In the genomic region with DNA sequence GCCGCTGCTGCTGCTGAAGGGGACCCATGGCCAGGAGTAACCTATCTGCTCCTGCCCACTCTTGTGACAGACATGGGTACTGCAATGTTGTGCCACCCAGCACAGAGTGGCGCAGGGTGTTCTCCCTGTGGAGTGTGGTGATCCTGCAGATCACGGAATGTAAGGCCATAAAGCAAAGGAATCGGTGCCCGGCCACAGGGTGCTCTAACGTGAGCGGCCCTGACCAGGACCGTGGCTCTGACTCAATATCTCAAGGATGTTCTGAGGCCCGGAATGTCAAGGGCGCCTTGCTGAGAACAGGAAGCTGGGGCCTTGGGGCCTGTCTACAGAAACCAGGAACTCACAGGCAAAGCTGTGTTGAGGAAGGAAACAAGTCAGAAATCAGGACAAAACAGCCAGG, we compare ENCODE assay signal across 8 mouse cellular contexts. TPM values are rescaled to one million over a fixed set of nuclear protein-coding genes. Genes with fewer than 3 reads are reported as not detected.
A peak's percentile ranks its signal among the peaks of the same experiment; 100 is the strongest.
DNase-seq lines count a peak whose midpoint lies in the region; ATAC-seq lines count a peak whose summit lies in the region.

No protein-coding gene starts in this region.

- 90% methylated on average over 10 of the region's 10 CpGs for WGBS in hindbrain, embryonic 10.5 days
- WGBS in hindbrain, embryonic 14.5 days = 83% methylated on average over 10 of the region's 10 CpGs
- WGBS in macrophage (ENCODE audit: missing documents) = 3% methylated on average over 10 of the region's 10 CpGs

- H3K9ac ChIP-seq in hindbrain, embryonic 14.5 days = no peak overlapping the region

- H3K4me3 ChIP-seq in hindbrain, embryonic 10.5 days = no peak overlapping the region
- H3K4me3 ChIP-seq in hindbrain, embryonic 14.5 days (replicated peaks; ENCODE audit: low read length) = no peak overlapping the region
- peak overlapping the region; percentile 54 for H3K4me3 ChIP-seq in macrophage (ENCODE audit: inconsistent target)

- no peaks in the 10 kb centered on the region for H3K9me3 ChIP-seq in hindbrain, embryonic 10.5 days
- no peaks in the 10 kb centered on the region for H3K9me3 ChIP-seq in hindbrain, embryonic 14.5 days (ENCODE audit: control insufficient read depth, low read length)

- H3K36me3 ChIP-seq in hindbrain, embryonic 10.5 days = no peaks in the 10 kb centered on the region
- no peaks in the 10 kb centered on the region for H3K36me3 ChIP-seq in hindbrain, embryonic 14.5 days (replicated peaks; ENCODE audit: control insufficient read depth, insufficient read depth)
- no peaks in the 10 kb centered on the region for H3K36me3 ChIP-seq in macrophage (ENCODE audit: inconsistent target)

- H3K4me2 ChIP-seq in hindbrain, embryonic 14.5 days (replicated peaks) = no peak overlapping the region

- no peak for DNase-seq in hindbrain, embryonic 10.5 days (ENCODE audit: low spot score)
- no peak for DNase-seq in hindbrain, embryonic 14.5 days (ENCODE audit: low spot score)
- peak; percentile 67 to 89 for DNase-seq in heart, adult 9 months (ENCODE audit: low spot score in 2 of 2)
- DNase-seq in kidney, postnatal 10 days = peak; percentile 61
- no peak for DNase-seq in frontal cortex, adult 2 months (ENCODE audit: extremely low spot score in 1 of 2, low spot score in 1 of 2)
- no peak for DNase-seq in retina, postnatal 1 day
- DNase-seq in layer of hippocampus, adult 8-10 months (ENCODE audit: low spot score in 2 of 2) = no peak

- H3K27ac ChIP-seq in hindbrain, embryonic 10.5 days = peak overlapping the region; percentile 56; the same call in 1 of the 2 replicates
- H3K27ac ChIP-seq in hindbrain, embryonic 14.5 days = no peak overlapping the region
- H3K27ac ChIP-seq in macrophage = peak overlapping the region; percentile 100

- H3K27me3 ChIP-seq in hindbrain, embryonic 10.5 days (ENCODE audit: insufficient read depth, poor library complexity, severe bottlenecking) = no peaks in the 10 kb centered on the region
- H3K27me3 ChIP-seq in hindbrain, embryonic 14.5 days (ENCODE audit: control insufficient read depth, insufficient read depth, low read length) = no peaks in the 10 kb centered on the region

- no peak for ATAC-seq in hindbrain, embryonic 14.5 days (ENCODE audit: low FRiP score)

- H3K4me1 ChIP-seq in hindbrain, embryonic 10.5 days (replicated peaks) = peaks cover 35% of the 10 kb centered on the region
- peaks cover 8% of the 10 kb centered on the region; the same call in 1 of the 2 replicates for H3K4me1 ChIP-seq in hindbrain, embryonic 14.5 days (replicated peaks; ENCODE audit: control insufficient read depth, insufficient read depth, low read length)

- H3K79me2 ChIP-seq in macrophage (ENCODE audit: inconsistent target) = no peaks in the 10 kb centered on the region

RNA-seq across cellular contexts. Expression of a gene that starts 8.4 kb away (rescaled TPM):
- polyA plus RNA-seq in hindbrain, embryonic 10.5 days (2016; fragmentation: Nextera tagmentation; extraction: Ambion mirVana) = 0.30 and 0.36 TPM in 2 replicates
- polyA plus RNA-seq in hindbrain, embryonic 14.5 days (2014; fragmentation: Nextera tagmentation; extraction: Ambion mirVana) = 0.35 and 0.40 TPM in 2 replicates
- total RNA-seq in macrophage (2018; cell fraction: chromatin; rRNA removed) = 10 to 100 TPM in 24 of 26 experiments, 1 to 10 TPM in 2; 3.0 to 62.0 (median 39.3) TPM
- total RNA-seq in macrophage (2018; cell fraction: cytosol; rRNA removed) = 10 to 100 TPM in 23 of 26 experiments, 1 to 10 TPM in 3; 4.5 to 22.9 (median 16.5) TPM
- total RNA-seq in macrophage (2018; cell fraction: nucleus; rRNA removed) = 10 to 100 TPM in 23 of 26 experiments, 1 to 10 TPM in 3; 3.7 to 61.7 (median 25.9) TPM
- polyA plus RNA-seq in macrophage (2018) = 17.6 to 31.1 TPM (median 18.4 TPM) in 3 replicates
- polyA plus RNA-seq in frontal cortex, adult 2 months (2012; rRNA removed) = 1.7 and 1.8 TPM in 2 replicates
- 1 to 10 TPM in 2 of 4 experiments, under 1 TPM in 2; 0.22 to 1.2 (median 0.91) TPM for total RNA-seq in layer of hippocampus, adult 8-10 months (2022)

RNA-seq across cellular contexts. Expression of a gene that starts 21.0 kb away (rescaled TPM):
- polyA plus RNA-seq in hindbrain, embryonic 10.5 days (2016; fragmentation: Nextera tagmentation; extraction: Ambion mirVana) = 9.0 and 14.0 TPM in 2 replicates
- polyA plus RNA-seq in hindbrain, embryonic 14.5 days (2014; fragmentation: Nextera tagmentation; extraction: Ambion mirVana) = 44.4 and 50.1 TPM in 2 replicates
- under 1 TPM in 1 of 26 experiments, not detected in 25; 0.41 TPM for total RNA-seq in macrophage (2018; cell fraction: chromatin; rRNA removed)
- not detected for total RNA-seq in macrophage (2018; cell fraction: cytosol; rRNA removed)
- total RNA-seq in macrophage (2018; cell fraction: nucleus; rRNA removed) = not detected
- not detected in 3 replicates for polyA plus RNA-seq in macrophage (2018)
- polyA plus RNA-seq in frontal cortex, adult 2 months (2012; rRNA removed) = 62.7 and 68.0 TPM in 2 replicates
- 100 to 1,000 TPM; 104 to 119 (median 115) TPM for total RNA-seq in layer of hippocampus, adult 8-10 months (2022)

RNA-seq across cellular contexts. Expression of a gene that starts 30.9 kb away (rescaled TPM):
- polyA plus RNA-seq in hindbrain, embryonic 10.5 days (2016; fragmentation: Nextera tagmentation; extraction: Ambion mirVana) = 11.5 and 13.5 TPM in 2 replicates
- 17.8 and 20.2 TPM in 2 replicates for polyA plus RNA-seq in hindbrain, embryonic 14.5 days (2014; fragmentation: Nextera tagmentation; extraction: Ambion mirVana)
- 10 to 100 TPM in 12 of 26 experiments, 1 to 10 TPM in 14; 2.2 to 30.0 (median 9.5) TPM for total RNA-seq in macrophage (2018; cell fraction: chromatin; rRNA removed)
- 10 to 100 TPM in 16 of 26 experiments, 1 to 10 TPM in 10; 3.4 to 17.0 (median 10.6) TPM for total RNA-seq in macrophage (2018; cell fraction: cytosol; rRNA removed)
- total RNA-seq in macrophage (2018; cell fraction: nucleus; rRNA removed) = 10 to 100 TPM in 9 of 26 experiments, 1 to 10 TPM in 17; 3.6 to 18.8 (median 7.4) TPM
- 9.4 to 13.4 TPM (median 12.3 TPM) in 3 replicates for polyA plus RNA-seq in macrophage (2018)
- polyA plus RNA-seq in frontal cortex, adult 2 months (2012; rRNA removed) = 23.0 and 24.4 TPM in 2 replicates
- 10 to 100 TPM; 26.3 to 28.5 (median 27.2) TPM for total RNA-seq in layer of hippocampus, adult 8-10 months (2022)

Comparison
In these comparisons a context has a peak if more than half of its experiments do, and no peak if none do; other contexts are left out.
1. DNase-seq: peak in heart, adult 9 months (2 of 2) and kidney, postnatal 10 days (single experiment); none in hindbrain, embryonic 10.5 days (single experiment), hindbrain, embryonic 14.5 days (single experiment), frontal cortex, adult 2 months (0 of 2), retina, postnatal 1 day (single experiment) and layer of hippocampus, adult 8-10 months (0 of 2).